Mouse (Mus musculus) embryonic facial prominence, embryonic 14.5 days (tissue): ENCODE data around the gene Mog. TPM values are rescaled to one million over a fixed set of nuclear protein-coding genes. Genes with fewer than 3 reads are reported as not detected.

Experiments used
- ATAC-seq: fragments of 200-750 bp; cut with Nextera tagmentation; 2 replicates; pipeline ENCODE4 v1.8.0; 2017; ENCODE audit warnings: low read depth, moderate number of reproducible peaks, moderate TSS enrichment
- DNase-seq: peaks from one replicate; pipeline ENCODE4 v3.0.0-alpha.2; 2015; ENCODE audit warnings: low spot score
- H3K27ac ChIP-seq: fragments of 300-500 bp; sonication (generic); replicated peaks from 2 replicates; pipeline ENCODE4 v1.5.1; 2014; ENCODE audit warnings: low read depth, mild to moderate bottlenecking, low read length, moderate library complexity
- H3K27me3 ChIP-seq: fragments of 300-500 bp; sonication (generic); replicated peaks from 2 replicates; pipeline ENCODE4 v1.6.1; 2014; ENCODE audit warnings: low read length; ENCODE audit not compliant: control insufficient read depth, insufficient read depth
- H3K36me3 ChIP-seq: fragments of 300-500 bp; sonication (generic); 2 replicates; pipeline ENCODE4 v1.6.1; 2014; ENCODE audit warnings: low read length, mixed read lengths; ENCODE audit not compliant: control insufficient read depth, insufficient read depth
- H3K4me1 ChIP-seq: fragments of 300-500 bp; sonication (generic); 2 replicates; pipeline ENCODE4 v1.6.1; 2014; ENCODE audit warnings: antibody characterized with exemption, low read length; ENCODE audit not compliant: control insufficient read depth, insufficient read depth
- H3K4me2 ChIP-seq: fragments of 300-500 bp; sonication (generic); 2 replicates; pipeline ENCODE4 v1.6.1; 2014; ENCODE audit warnings: low read depth, mild to moderate bottlenecking, low read length, moderate library complexity, mixed read lengths
- H3K4me3 ChIP-seq: fragments of 300-500 bp; sonication (generic); 2 replicates; pipeline ENCODE4 v1.5.1; 2014; ENCODE audit warnings: low read depth, mild to moderate bottlenecking, low read length
- H3K9ac ChIP-seq: fragments of 300-500 bp; sonication (generic); 2 replicates; pipeline ENCODE4 v1.6.1; 2014; ENCODE audit warnings: low read depth, mild to moderate bottlenecking, low read length, moderate library complexity, mixed read lengths
- H3K9me3 ChIP-seq: fragments of 300-500 bp; sonication (generic); 2 replicates; pipeline ENCODE4 v1.6.1; 2016; ENCODE audit warnings: low read length; ENCODE audit not compliant: control insufficient read depth
- WGBS: fragments of 180-500 bp; shearing (Covaris S2); extraction: QIAGEN DNeasy Blood & Tissue Kit; methylation state at CpG from one replicate; pipeline ENCODE4 v1.1.7; 2014; 5-methylcytosine and 5-hydroxymethylcytosine counted together
- polyA plus RNA-seq: library from polyadenylated mRNA; unstranded; fragments of >200 nt; fragmentation: Nextera tagmentation; extraction: Ambion mirVana; gene quantifications from 2 replicates; pipeline ENCODE4 v1.2.1, GENCODE M21; 2014

Mog gene
- 0.12 and 0.22 TPM in 2 replicates for polyA plus RNA-seq

- Histone ChIP-seq H3K9ac (no peak within 1 kb of the TSS; the same call in 1 of the 2 replicates), H3K4me3 (no peak within 1 kb of the TSS), H3K4me2 (no peak within 1 kb of the TSS)
These were observed at the start of gene Mog for GRCm38 (mm10) chr17:37022628-37023576. Gene Mog, minus strand, starts transcription at chr17:37023398.

GRCm38 (mm10) chr17:37072730-37073276 lies 49.6 kb upstream of the Mog start:
- no peak overlapping the region for H3K27ac ChIP-seq
- WGBS, result 70% methylated on average over 11 of the region's 11 CpGs
- no peaks in the 10 kb centered on the region for H3K9me3 ChIP-seq
- DNase-seq, result no peak
- ATAC-seq, result no peak
- no peak overlapping the region for H3K4me3 ChIP-seq
- H3K36me3 ChIP-seq, result peaks cover 87% of the 10 kb centered on the region
- no peak overlapping the region for H3K4me2 ChIP-seq
- H3K27me3 ChIP-seq, result no peaks in the 10 kb centered on the region
- H3K4me1 ChIP-seq, result no peaks in the 10 kb centered on the region
- H3K9ac ChIP-seq, result no peak overlapping the region

More at GRCm38 (mm10) chr17:37022628-37023576, at the start of gene Mog:
- Histone ChIP-seq H3K27ac (no peak within 1 kb of the TSS), H3K9me3 (no peaks in the 10 kb centered on the region), H3K36me3 (no peaks in the 10 kb centered on the region), H3K27me3 (no peaks in the 10 kb centered on the region), H3K4me1 (no peaks in the 10 kb centered on the region)
- ATAC-seq (no peak), DNase-seq (no peak)
- 67% methylated on average over 8 of the region's 9 CpGs for WGBS

DNA sequence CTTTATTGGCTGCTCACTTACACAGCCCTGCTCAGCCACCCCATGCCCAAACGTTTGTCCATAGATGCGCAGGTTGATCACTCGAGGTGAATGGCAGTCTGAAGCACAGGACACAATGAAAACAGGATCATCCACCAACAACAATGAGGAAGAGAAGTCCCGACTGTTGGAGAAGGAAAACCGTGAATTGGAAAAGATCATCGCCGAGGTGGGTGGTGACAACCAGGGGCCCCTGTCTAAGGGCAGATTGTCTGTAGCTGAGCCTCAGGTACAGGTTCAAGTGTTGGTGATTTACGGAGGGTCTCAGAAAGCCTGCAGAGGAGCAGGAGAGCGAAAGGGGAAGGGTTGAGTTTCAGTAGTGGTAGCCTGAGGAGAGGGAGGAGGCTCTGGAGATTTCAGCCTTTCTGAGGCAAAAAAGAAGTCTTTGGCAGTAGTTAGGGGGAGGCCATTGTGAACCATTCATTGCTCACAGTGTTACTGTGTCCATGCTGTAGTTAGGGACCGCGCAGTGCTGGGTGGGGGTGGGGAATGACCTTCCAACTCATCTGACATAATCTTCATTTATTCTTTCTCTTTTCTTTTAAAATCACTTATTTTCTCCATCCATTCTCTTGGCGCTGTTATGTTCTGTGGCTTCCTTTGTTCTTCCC lies 49.0 kb upstream of the Mog start:
- no peak overlapping the region for H3K9ac ChIP-seq
- no peak overlapping the region for H3K4me3 ChIP-seq
- ATAC-seq, result no peak
- no peak overlapping the region for H3K4me2 ChIP-seq
- WGBS, result 77% methylated on average over 12 of the region's 12 CpGs
- H3K27ac ChIP-seq, result no peak overlapping the region
- no peak for DNase-seq
- peaks cover 93% of the 10 kb centered on the region for H3K36me3 ChIP-seq
- no peaks in the 10 kb centered on the region for H3K4me1 ChIP-seq
- no peaks in the 10 kb centered on the region for H3K27me3 ChIP-seq
- no peaks in the 10 kb centered on the region for H3K9me3 ChIP-seq

- H3K4me3 ChIP-seq, result no peak overlapping the region
- DNase-seq (no peak), ATAC-seq (no peak)
- peaks cover 97% of the 10 kb centered on the region for H3K36me3 ChIP-seq
- no peaks in the 10 kb centered on the region for H3K4me1 ChIP-seq
- H3K9ac ChIP-seq, result no peak overlapping the region
- H3K27me3 ChIP-seq, result no peaks in the 10 kb centered on the region
- no peak overlapping the region for H3K4me2 ChIP-seq
- H3K27ac ChIP-seq, result no peak overlapping the region
- H3K9me3 ChIP-seq, result no peaks in the 10 kb centered on the region
- 86% methylated on average over 8 of the region's 8 CpGs for WGBS
These were observed 46.9 kb upstream of the Mog start for GRCm38 (mm10) chr17:37070121-37070520.

DNA sequence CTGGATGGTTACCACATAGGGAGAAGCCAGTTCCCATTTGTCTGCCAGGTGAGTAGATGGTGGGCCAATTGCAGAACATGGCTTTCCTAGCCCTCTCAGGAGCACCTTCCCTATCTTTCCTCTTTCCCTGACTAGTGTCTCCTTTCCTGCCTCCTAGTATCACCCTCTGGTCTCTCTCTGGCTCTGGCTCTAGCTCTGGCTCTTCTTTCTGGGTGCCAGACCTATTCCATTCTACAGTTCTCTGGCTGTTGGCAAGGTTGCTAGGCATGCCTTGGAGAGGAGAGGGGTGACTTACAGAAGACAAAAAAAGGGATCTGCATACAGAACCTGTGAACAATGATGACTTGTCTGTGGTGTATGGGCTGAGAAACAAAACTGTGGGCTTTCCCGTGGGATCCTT lies 44.7 kb upstream of the Mog start:
- no peak overlapping the region for H3K9ac ChIP-seq
- no peaks in the 10 kb centered on the region for H3K4me1 ChIP-seq
- H3K4me2 ChIP-seq, result no peak overlapping the region
- no peak for ATAC-seq
- no peaks in the 10 kb centered on the region for H3K9me3 ChIP-seq
- DNase-seq, result no peak
- peaks cover 97% of the 10 kb centered on the region for H3K36me3 ChIP-seq
- WGBS, result 86% methylated on average over 1 of the region's 1 CpGs
- no peak overlapping the region for H3K4me3 ChIP-seq
- H3K27ac ChIP-seq, result no peak overlapping the region
- H3K27me3 ChIP-seq, result no peaks in the 10 kb centered on the region

GRCm38 (mm10) chr17:37065993-37066392 lies 42.8 kb upstream of the Mog start:
- Histone ChIP-seq H3K36me3 (peaks cover 97% of the 10 kb centered on the region), H3K9me3 (no peaks in the 10 kb centered on the region), H3K9ac (no peak overlapping the region), H3K4me2 (no peak overlapping the region), H3K27me3 (no peaks in the 10 kb centered on the region), H3K4me3 (no peak overlapping the region), H3K4me1 (no peaks in the 10 kb centered on the region), H3K27ac (no peak overlapping the region)
- WGBS, result 99% methylated on average over 2 of the region's 2 CpGs
- ATAC-seq (no peak), DNase-seq (no peak)

DNA sequence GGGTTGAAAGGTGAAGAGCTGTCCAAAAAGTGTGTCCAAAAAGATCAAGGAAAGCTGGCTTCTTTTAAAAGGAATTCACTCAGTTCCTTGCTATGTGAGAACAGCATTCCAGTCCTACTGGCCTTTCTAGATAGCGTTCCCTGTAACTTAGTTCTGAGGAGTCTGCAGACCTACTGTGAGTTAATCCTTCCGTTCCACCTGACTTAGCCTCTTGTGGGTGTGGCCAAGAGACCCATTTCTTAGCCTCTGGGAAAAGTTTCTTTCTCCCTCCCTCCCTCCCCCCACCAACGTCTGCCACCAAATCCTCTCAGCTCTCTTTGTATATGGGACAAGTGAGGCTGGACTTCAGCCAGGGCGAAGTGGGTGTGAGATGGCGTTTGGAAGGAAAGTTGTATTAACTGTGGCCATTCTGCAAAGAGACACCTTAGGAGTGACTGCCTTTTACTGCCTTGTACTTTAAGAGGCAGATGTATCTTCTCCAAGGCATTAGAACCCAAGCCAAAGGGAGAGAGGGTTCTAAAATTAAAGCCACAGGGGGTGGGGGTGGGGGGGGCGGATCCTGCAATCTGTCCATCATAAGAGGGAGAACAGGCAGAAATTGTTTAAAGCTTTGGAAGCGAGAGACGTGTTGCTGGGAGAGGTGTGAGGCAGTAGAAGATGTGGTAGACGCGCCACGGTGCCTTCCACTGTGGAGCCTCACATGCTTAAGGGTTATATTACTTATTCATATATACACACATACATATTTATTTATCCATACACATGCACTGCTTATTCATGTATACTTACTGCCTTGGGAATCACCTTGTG lies 40.7 kb upstream of the Mog start:
- Histone ChIP-seq H3K9me3 (no peaks in the 10 kb centered on the region), H3K4me3 (no peak overlapping the region), H3K9ac (no peak overlapping the region), H3K27ac (no peak overlapping the region), H3K27me3 (no peaks in the 10 kb centered on the region), H3K4me1 (no peaks in the 10 kb centered on the region), H3K4me2 (no peak overlapping the region), H3K36me3 (peaks cover 97% of the 10 kb centered on the region)
- 72% methylated on average over 11 of the region's 11 CpGs for WGBS
- DNase-seq (no peak), ATAC-seq (no peak)

- DNase-seq (no peak), ATAC-seq (no peak)
- H3K4me1 ChIP-seq, result no peaks in the 10 kb centered on the region
- H3K4me3 ChIP-seq, result no peak overlapping the region
- H3K9me3 ChIP-seq, result no peaks in the 10 kb centered on the region
- H3K27ac ChIP-seq, result no peak overlapping the region
- no peak overlapping the region for H3K4me2 ChIP-seq
- H3K36me3 ChIP-seq, result peaks cover 97% of the 10 kb centered on the region
- H3K27me3 ChIP-seq, result no peaks in the 10 kb centered on the region
- H3K9ac ChIP-seq, result no peak overlapping the region
- 62% methylated on average over 10 of the region's 10 CpGs for WGBS
These were observed 39.9 kb upstream of the Mog start for GRCm38 (mm10) chr17:37063063-37063462.
